Mouse (Mus musculus) olfactory bulb, adult 2 months (tissue): Measurements from ENCODE around the gene Top2b. TPM values are rescaled to one million over a fixed set of nuclear protein-coding genes. Genes with fewer than 3 reads are reported as not detected.

Experiments used
- H3K27ac ChIP-seq: fragments of 200-500 bp; 2 replicates; pipeline ENCODE4 v1.5.1; 2012; ENCODE audit warnings: low read depth, low read length; ENCODE audit not compliant: insufficient read depth
- H3K4me1 ChIP-seq: fragments of 200-500 bp; 2 replicates; pipeline ENCODE4 v1.6.1; 2012; ENCODE audit warnings: low read length; ENCODE audit not compliant: control insufficient read depth, insufficient read depth
- H3K4me3 ChIP-seq: fragments of 200-500 bp; 2 replicates; pipeline ENCODE4 v1.5.1; 2012; ENCODE audit warnings: mild to moderate bottlenecking, low read depth, low read length, moderate library complexity; ENCODE audit not compliant: insufficient read depth
- CTCF ChIP-seq: fragments of 200-500 bp; IDR thresholded peaks from 2 replicates; pipeline ENCODE4 v1.5.1; 2012; ENCODE audit warnings: low read depth, mild to moderate bottlenecking, low read length, moderate library complexity; ENCODE audit not compliant: insufficient read depth
- POLR2A ChIP-seq: fragments of 200-500 bp; IDR thresholded peaks from 2 replicates; pipeline ENCODE4 v1.6.1; 2012; ENCODE audit warnings: mild to moderate bottlenecking, low read depth, low read length, moderate library complexity; ENCODE audit not compliant: insufficient read depth
- WGBS: fragments of 180-500 bp; shearing (Covaris S2); methylation state at CpG from one replicate; pipeline ENCODE4 v1.1.7; 2018; 5-methylcytosine and 5-hydroxymethylcytosine counted together
- polyA plus RNA-seq: library from polyadenylated mRNA; stranded (reverse); fragments of >200 nt; gene quantifications from 2 replicates; pipeline ENCODE4 v1.2.4, GENCODE M21; 2012; ENCODE audit warnings: low replicate concordance; ENCODE audit not compliant: missing spikeins, insufficient read depth, insufficient read length

The Top2b gene
- polyA plus RNA-seq, 1 experiment = 567 TPM

DNA sequence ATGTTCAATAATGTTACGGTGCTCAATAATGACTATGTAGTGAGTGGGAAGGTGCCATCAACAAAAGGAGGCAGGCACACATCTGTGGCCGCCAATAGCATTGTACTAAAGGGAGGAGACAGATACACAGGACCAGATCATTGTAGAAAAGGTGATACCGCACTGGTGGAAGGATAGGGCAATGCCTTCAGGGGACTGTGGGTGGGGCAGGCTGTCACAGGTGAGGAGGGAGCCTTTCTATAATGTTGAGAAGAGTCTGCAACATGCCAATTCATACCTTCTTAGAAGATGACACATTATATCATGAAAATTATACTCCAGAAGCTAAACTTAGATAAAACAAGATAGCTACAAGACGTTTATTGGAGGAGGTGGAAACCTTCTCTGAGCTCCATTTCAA, 72.4 kb downstream of the Top2b start:
- H3K4me1 ChIP-seq = no peaks in the 10 kb centered on the region; the same call in 1 of the 2 replicates
- H3K4me3 ChIP-seq = no peak overlapping the region
- WGBS = 80% methylated on average over 4 of the region's 4 CpGs
- no peak for TF ChIP-seq CTCF
- no peak for TF ChIP-seq POLR2A
- no peak overlapping the region for H3K27ac ChIP-seq

DNA sequence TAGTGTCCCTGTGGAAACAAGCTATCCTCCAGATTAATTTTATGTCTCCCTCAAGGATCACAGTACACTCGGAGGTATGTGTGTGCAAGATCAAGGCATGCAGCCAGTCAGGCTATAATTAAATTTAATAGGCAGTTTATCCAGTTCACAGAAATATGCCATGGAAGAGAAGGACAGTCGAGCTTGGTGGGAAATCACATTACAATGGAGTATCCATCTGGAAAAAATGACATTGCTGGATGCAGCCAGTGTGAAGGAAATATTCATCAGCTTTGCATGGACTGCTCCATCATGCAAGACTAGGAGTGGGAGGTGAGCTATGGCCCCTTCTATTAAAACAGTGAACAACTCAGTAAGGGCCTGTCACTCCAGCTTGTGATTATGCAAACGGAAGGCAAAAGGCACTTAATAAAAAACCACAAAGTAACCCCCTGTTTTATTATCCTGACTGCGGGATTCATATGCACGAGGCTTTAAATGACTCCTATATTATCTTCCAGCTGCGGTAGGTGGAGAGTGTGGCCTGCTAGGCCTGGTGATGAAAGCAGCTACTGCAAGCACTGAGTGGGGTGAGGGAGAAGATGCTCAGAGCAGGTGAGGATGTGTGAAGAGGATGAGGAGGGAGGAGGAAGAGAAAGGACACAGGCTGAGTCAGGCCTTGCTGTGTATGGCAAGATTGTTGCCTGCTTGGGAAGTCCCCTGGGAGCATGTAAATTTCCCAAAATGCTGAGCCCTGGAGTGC, 74.6 kb downstream of the Top2b start:
- Histone ChIP-seq H3K27ac (no peak overlapping the region), H3K4me1 (no peaks in the 10 kb centered on the region; the same call in 1 of the 2 replicates), H3K4me3 (no peak overlapping the region)
- TF ChIP-seq POLR2A = no peak
- no peak for TF ChIP-seq CTCF
- WGBS = 47% methylated on average over 6 of the region's 6 CpGs

DNA sequence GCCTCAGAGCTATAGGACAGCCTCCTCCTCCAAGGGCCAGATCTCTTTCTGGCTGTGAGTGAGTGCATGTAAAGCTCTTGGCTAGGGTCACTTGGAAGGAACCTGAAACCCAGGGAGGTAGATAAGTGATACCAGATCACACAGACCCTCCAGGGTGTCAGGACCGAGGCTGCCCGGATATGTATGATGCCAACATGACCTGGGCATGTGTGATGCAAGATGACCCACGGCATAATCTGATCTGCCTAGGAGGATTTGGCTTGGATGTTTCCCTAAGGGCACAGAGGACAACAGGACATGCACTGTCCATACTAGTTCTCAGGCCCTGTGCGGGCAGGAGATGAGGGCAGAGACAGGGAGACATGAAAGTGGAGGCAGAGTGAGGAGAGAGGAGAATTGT, 79.9 kb downstream of the Top2b start:
- Histone ChIP-seq H3K4me1 (no peaks in the 10 kb centered on the region; the same call in 1 of the 2 replicates), H3K27ac (no peak overlapping the region), H3K4me3 (no peak overlapping the region)
- 92% methylated on average over 4 of the region's 4 CpGs for WGBS
- TF ChIP-seq CTCF = no peak
- no peak for TF ChIP-seq POLR2A

DNA sequence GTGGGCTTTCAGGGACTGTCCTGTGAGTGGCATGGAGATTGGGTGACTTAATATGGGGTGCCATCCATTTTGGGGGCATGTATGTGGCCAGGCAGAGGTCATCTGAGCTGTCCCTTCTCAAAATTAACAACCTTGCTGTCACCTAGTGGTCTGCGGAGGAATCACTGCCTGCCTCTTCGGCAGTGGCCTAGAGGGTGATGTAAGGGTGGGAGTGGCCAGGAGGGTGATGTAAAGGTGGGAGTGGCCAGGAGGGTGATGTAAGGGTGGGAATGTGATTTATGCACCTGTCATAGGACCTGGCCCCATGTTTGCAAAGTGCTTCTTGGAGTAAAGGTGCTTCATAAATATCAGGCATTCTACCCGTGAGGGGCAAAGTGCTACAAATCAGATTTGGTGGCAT, 82.6 kb downstream of the Top2b start:
- TF ChIP-seq POLR2A (no peak), CTCF (no peak)
- no peak overlapping the region for H3K27ac ChIP-seq
- no peaks in the 10 kb centered on the region for H3K4me1 ChIP-seq
- no peak overlapping the region for H3K4me3 ChIP-seq
- WGBS = 56% methylated on average over 3 of the region's 3 CpGs

DNA sequence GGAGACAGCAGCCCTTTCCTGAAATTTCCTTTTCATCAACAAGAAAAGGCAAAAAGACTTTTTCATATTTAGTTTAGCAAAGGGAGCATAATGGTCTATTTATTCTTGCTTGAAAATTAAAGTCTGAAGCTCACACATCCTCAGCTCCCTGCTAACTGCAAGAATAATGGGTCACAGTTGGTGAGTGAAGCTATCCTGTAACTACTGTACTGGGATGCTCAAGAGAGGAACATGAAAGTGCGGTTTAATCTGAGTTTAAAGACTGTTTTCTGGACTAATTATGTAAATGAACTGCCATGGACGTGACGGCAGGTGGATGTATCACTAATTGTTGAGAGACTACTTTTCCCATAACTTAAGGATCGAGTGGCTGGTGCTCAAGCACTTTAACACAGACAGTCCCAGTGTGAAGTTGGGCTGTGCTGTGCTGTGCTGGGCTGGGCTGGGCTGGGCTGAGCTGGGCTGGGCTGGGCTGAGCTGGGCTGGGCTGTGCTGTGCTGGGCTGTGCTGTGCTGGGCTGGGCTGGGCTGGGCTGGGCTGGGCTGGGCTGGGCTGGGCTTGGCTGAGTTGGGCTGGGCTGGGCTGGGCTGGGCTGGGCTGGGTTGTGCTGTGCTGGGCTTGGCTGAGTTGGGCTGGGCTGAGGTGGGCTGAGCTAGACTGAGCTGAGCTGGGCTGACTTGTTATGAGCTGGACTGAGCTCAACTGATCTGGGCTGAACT, 83.4 kb downstream of the Top2b start:
- H3K4me3 ChIP-seq = no peak overlapping the region
- H3K27ac ChIP-seq = no peak overlapping the region
- WGBS = 51% methylated on average over 4 of the region's 4 CpGs
- TF ChIP-seq CTCF (no peak), POLR2A (no peak)
- H3K4me1 ChIP-seq = no peaks in the 10 kb centered on the region

DNA sequence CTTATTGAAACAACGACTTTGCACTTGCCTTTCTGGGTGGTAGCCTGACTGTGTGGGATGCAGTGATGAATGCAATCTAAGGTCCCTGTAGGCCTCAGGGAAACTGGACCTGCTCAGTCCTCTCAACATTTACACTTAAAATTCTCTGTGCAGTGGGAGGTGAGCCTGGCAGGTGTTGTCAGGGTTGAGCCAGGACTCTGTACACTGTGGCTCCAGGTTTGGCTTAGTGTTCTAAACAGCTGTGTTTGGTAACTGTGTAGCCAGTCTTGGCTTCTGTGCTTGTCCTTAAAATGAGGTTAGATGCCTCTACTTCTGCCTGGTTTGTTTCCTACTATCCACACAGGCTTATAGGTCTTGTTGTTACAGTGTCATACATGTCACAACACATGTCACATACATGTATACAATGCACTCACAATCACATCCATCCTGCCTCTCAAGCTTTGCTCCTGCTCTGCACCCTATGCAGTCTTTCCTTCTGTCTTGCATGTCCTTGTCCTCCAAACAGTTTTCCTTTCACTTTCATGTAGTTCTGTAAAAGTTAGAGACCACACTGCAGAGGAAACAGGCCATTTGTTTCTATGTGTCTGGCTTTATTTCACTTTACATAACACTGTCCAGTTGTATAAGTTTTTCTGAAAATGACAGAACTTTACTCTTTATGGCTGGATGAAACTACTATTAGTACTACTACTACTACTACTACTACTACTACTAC, 113.8 kb downstream of the Top2b start:
- no peak for TF ChIP-seq POLR2A
- TF ChIP-seq CTCF = no peak
- H3K4me3 ChIP-seq = no peak overlapping the region
- 98% methylated on average over 1 of the region's 1 CpGs for WGBS
- H3K4me1 ChIP-seq = peaks cover 5% of the 10 kb centered on the region; the same call in 1 of the 2 replicates
- H3K27ac ChIP-seq = no peak overlapping the region

DNA sequence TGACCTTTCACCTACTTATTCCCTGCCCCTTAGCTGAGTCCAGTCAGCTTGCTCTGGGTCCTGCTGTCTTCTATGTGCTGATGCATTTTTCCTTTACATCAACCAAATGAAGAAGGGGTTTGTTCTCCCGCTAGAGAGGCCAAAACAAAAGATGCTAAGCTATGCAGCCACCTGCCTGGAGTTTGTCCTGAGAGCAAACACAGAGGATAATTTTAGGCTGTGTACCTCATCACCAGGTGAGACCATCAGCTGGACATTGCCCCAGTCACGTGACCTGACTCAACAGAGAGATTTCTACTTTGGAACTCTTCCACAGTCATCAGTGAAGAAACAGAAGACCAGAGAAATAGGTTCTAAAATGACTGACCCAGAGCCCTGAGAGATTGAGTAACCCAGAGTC, 114.5 kb downstream of the Top2b start:
- TF ChIP-seq CTCF = no peak
- no peak for TF ChIP-seq POLR2A
- no peak overlapping the region for H3K4me3 ChIP-seq
- WGBS = 80% methylated on average over 2 of the region's 2 CpGs
- H3K4me1 ChIP-seq = peaks cover 5% of the 10 kb centered on the region; the same call in 1 of the 2 replicates
- H3K27ac ChIP-seq = no peak overlapping the region

DNA sequence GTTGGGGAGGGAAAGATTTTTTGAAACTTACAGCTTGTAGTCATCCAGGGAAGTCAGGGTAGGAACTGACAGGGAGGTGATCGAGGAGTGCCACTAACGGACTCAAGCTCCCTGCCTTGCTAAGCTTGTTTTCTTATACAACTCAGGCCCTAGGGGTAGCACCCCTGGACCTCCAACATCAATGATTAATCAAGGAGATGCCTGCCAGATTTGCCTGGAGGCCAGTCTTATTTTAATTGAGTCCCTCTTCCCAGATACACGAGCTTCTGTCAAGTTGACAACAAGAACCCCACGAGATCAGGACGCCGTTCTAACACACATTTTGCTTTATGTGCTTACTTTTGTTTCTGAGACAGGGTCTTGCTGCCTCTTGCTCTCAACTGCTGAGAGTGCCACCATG, 115.6 kb downstream of the Top2b start:
- Histone ChIP-seq H3K4me3 (no peak overlapping the region), H3K4me1 (peaks cover 5% of the 10 kb centered on the region; the same call in 1 of the 2 replicates), H3K27ac (no peak overlapping the region)
- no peak for TF ChIP-seq POLR2A
- no peak for TF ChIP-seq CTCF
- 62% methylated on average over 6 of the region's 6 CpGs for WGBS
